Mouse (Mus musculus): ENCODE results near the gene Tmem119.

Gene Tmem119

DNA sequence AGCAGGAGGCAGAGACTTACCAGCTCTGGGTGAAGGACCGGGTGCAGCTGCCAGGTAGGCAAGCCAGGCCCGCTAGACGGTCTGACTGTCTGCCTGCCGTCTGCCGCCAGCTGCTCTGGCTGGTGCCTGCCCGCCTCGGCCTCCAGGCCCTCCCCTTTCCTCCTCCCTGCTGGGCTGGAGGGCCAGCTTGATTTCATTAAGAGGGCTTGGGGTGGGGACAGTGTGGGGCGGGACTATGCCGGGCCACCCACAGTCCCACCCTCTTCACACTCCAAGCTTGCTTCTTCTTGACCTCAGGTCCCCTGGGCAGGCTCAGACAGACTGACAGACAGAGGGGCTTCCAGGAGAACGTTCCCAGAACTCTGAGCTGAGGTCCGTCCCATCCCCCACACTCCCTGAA, at the start of gene Tmem119:
TSS of gene Tmem119 (minus strand) at position 237 of the 400 bp plus-strand sequence.
- no peak for DNase-seq (ENCODE audit: low read depth, low spot score)
- Histone ChIP-seq H3K36me3 (ENCODE audit: control insufficient read depth, insufficient read depth, low read length, poor library complexity, severe bottlenecking) (no peaks in the 10 kb centered on the region), H3K27me3 (ENCODE audit: control insufficient read depth, insufficient read depth, low read length, poor library complexity, severe bottlenecking) (no peaks in the 10 kb centered on the region; the same call in 1 of the 2 replicates)

DNA sequence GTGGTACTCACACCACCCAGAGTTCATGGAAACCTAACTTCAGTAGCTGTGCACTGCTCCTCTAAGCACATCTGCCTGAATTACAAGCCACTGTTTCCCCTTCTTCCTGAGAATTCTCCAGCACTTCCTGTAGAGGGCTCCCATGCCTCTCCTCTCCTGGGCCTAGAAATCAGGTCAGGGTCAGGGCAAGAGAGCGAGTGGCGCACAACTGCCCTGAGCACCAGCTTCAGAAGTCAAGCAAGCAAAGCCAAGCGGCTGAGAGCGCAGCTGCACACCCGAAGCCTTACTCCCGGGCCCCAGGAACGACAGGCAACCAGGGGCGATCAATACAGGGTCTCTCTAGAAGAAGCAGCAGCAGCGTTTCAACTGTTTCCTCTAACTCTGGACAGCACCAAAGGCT, 47.3 kb upstream of the Tmem119 start:
- H3K36me3 ChIP-seq (ENCODE audit: control insufficient read depth, insufficient read depth, low read length, poor library complexity, severe bottlenecking): peaks cover 1% of the 10 kb centered on the region
- no peak for DNase-seq (ENCODE audit: low read depth, low spot score)
- no peaks in the 10 kb centered on the region for H3K27me3 ChIP-seq (ENCODE audit: control insufficient read depth, insufficient read depth, low read length, poor library complexity, severe bottlenecking)

DNA sequence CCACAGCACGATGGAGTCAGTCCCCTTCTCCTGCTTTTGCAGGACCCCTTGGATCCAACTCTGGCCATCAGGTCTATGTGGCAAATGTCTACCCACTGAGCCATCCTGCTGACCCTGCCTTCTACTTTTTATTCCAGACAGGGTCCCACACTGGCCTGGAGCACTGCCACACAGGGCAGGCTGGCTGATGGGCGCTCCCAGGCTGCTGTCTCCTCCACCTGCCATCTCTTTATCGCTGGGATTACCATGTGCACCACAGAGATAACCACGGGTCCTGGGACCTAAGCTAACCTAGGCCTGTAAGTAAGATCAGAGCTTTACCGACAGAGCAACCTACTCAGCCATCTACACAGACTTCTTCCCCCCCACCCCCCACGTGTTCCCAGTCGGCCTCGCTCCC, 46.3 kb upstream of the Tmem119 start:
- DNase-seq (ENCODE audit: low read depth, low spot score): no peak

DNA sequence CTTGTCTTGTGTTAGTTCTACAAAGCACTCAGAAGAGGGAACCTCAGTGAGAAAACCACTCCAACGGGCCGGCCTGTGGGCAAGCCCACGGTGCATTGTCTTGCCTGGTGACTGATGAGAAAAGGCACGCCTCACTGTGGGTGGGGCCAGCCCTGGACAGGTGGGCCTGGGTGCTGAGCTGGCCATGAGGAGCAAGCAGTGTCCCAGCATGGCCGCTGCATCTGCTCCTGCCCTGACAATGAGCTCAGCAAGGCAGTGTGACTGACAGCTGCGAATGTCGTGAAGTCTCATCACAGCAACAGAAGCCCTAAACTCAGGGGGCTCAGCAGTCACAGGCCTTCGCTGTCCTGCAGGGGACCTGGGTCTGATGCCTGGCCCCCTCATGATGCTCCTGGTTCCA, 45.3 kb upstream of the Tmem119 start:
- H3K27me3 ChIP-seq (ENCODE audit: control insufficient read depth, insufficient read depth, low read length, poor library complexity, severe bottlenecking): no peaks in the 10 kb centered on the region
- no peak for DNase-seq (ENCODE audit: low read depth, low spot score)
- peaks cover 1% of the 10 kb centered on the region for H3K36me3 ChIP-seq (ENCODE audit: control insufficient read depth, insufficient read depth, low read length, poor library complexity, severe bottlenecking)

More for the DNA sequence above, 46.3 kb upstream of the Tmem119 start:
- Histone ChIP-seq H3K36me3 (ENCODE audit: control insufficient read depth, insufficient read depth, low read length, poor library complexity, severe bottlenecking) (peaks cover 1% of the 10 kb centered on the region), H3K27me3 (ENCODE audit: control insufficient read depth, insufficient read depth, low read length, poor library complexity, severe bottlenecking) (no peaks in the 10 kb centered on the region)

DNA sequence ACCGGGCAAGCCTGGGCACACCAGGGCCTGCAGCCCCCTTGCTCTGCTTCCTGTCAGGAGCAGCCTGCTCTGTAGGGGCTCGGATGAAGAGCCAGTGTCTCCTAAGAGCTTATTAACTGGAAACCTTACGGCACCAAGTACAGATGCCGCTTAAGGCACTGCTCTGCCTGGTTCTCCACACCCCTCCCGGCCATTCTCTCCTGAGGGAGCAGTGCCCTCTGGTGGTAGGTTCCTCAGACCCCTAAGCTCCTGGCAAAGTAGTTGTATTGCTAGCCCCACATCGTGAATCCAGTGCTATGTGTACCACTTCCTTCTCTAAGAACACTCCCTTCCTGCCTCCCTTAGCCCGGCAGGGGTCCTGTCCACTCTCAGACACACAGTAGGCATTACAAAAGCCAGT, 44.4 kb upstream of the Tmem119 start:
- peak; percentile 92 for DNase-seq (ENCODE audit: low read depth, low spot score)
- H3K36me3 ChIP-seq (ENCODE audit: control insufficient read depth, insufficient read depth, low read length, poor library complexity, severe bottlenecking): no peaks in the 10 kb centered on the region; the same call in 1 of the 2 replicates
- H3K27me3 ChIP-seq (ENCODE audit: control insufficient read depth, insufficient read depth, low read length, poor library complexity, severe bottlenecking): no peaks in the 10 kb centered on the region

DNA sequence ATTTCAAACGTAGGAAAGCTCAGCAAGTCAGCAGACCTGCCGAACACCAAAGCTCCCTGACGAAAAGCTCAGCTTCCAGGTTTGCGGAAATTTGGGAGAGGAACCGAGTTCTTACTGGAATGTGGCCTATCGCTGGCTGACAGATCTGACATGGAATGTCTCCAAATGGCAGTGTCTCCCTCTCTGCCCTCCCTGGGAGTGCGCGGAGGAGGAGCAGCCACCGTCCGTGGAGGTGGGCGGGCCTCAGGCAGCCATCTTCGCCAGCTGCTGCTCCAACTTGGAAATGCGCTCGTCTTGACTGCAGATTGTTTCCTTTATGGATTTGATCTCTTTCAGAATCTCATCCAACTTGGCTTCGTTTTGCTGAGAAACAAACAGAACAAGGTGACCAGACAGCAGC, 43.8 kb upstream of the Tmem119 start:
- Histone ChIP-seq H3K36me3 (ENCODE audit: control insufficient read depth, insufficient read depth, low read length, poor library complexity, severe bottlenecking) (no peaks in the 10 kb centered on the region; the same call in 1 of the 2 replicates), H3K27me3 (ENCODE audit: control insufficient read depth, insufficient read depth, low read length, poor library complexity, severe bottlenecking) (no peaks in the 10 kb centered on the region)
- no peak for DNase-seq (ENCODE audit: low read depth, low spot score)

DNA sequence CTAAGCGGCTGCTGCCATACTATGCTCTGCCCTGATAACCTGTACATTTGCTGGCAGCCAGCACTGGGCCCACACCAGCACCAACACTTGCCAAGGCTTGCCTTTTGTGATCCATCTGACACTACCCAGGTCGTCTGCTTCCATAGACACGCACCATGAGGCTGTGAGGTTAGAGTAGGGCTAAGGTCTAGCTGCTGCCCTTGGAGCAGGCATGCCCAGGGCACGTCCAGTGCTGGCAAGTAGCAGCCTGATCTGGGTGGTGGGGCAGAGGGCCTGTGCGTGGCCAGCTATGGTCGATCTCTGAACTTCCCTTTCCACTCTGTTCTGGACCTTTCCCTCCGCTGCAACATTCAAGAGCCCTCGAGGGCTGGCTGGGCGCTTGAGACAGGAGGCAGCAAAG, 42.6 kb upstream of the Tmem119 start:
- Histone ChIP-seq H3K36me3 (ENCODE audit: control insufficient read depth, insufficient read depth, low read length, poor library complexity, severe bottlenecking) (no peaks in the 10 kb centered on the region), H3K27me3 (ENCODE audit: control insufficient read depth, insufficient read depth, low read length, poor library complexity, severe bottlenecking) (no peaks in the 10 kb centered on the region)
- no peak for DNase-seq (ENCODE audit: low read depth, low spot score)

DNA sequence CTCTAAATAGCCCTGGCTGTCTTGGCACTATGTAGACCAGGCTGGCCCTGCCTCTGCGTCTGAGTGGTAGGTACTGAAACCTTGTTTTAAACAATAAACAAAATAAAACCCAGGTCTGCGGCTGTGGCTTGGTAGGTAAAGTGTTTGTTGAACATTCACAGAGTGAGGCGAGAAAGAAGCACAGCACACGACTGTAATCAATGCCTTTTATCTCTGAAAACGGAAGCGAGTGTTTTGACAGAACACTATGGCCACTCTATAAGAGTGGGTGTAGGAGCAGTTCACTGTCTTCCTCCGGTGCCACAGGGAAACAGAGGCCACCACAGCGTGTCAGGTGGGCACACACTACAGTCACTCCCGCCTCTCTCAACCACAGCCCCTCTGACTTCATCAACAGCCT, 41.9 kb upstream of the Tmem119 start:
- H3K27me3 ChIP-seq (ENCODE audit: control insufficient read depth, insufficient read depth, low read length, poor library complexity, severe bottlenecking): no peaks in the 10 kb centered on the region
- no peak for DNase-seq (ENCODE audit: low read depth, low spot score)
- no peaks in the 10 kb centered on the region for H3K36me3 ChIP-seq (ENCODE audit: control insufficient read depth, insufficient read depth, low read length, poor library complexity, severe bottlenecking)

DNA sequence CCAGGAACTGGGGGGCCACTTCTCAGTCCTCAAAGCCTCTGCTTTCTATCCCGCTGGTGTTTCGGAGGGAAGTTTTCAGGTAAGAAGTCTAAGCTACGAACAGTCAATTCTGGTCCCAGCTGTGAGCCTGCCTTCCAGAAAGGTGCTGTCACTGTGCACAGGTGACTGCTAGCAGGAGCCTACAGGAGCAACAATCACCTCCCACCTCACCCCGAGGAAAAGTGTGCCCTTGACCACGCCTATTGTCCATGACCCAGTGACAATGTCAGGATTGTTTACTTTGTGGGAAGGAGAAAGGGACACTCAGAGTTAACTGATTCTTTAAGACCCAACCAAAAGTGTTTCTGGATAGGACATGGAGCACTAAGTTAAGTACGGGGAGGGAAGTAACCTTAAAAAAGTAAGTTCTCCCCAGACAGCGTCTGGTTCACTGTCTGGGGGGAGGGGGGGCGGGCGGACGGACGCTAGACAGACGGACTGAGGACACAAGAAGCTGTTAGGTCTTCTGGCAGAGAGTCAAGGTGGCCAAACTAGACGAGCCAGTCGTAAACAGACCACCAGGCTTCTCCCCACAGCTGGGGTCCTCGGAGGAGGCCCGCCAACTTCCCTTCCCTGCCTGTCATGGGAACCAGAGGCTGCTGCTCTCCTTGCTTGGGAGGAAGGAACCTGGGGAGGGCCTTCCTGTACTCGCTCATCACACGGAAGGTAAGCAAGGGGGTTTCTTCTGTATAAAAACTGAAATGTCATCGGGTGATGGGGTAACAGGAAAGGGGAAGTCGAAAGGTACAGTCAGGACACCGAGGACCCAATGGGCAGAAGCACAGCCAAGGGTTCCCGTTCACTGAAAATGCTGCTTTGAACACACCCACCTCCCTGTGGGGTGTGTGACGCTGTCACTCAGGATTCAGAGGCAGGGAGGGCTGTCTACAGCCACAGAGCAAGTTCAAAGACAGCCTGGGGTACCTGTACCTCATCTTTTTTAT, 41.2 kb upstream of the Tmem119 start:
- Histone ChIP-seq H3K27me3 (ENCODE audit: control insufficient read depth, insufficient read depth, low read length, poor library complexity, severe bottlenecking) (no peaks in the 10 kb centered on the region), H3K36me3 (ENCODE audit: control insufficient read depth, insufficient read depth, low read length, poor library complexity, severe bottlenecking) (no peaks in the 10 kb centered on the region)
- DNase-seq (ENCODE audit: low read depth, low spot score): peak; percentile 78

DNA sequence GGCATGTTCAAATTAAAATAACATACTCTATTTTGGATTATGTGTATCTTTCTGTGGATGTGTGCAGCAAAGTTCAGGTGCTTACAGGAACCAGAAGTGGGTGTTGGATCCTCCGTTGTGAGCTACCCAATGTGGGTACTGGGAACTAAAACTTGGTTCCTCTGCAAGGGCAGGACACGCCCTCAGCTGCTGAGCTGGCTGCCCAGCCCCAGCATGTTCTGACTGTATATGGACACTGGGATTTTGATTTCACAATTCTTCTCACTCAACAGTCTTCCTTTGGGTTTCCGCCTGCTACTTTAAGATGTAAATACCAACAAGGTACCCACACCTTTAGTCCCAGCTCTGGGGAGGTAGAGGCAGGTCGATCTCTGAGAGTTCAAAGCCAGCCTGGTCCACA, 40.1 kb upstream of the Tmem119 start:
- Histone ChIP-seq H3K27me3 (ENCODE audit: control insufficient read depth, insufficient read depth, low read length, poor library complexity, severe bottlenecking) (no peaks in the 10 kb centered on the region), H3K36me3 (ENCODE audit: control insufficient read depth, insufficient read depth, low read length, poor library complexity, severe bottlenecking) (no peaks in the 10 kb centered on the region)
- DNase-seq (ENCODE audit: low read depth, low spot score): no peak

DNA sequence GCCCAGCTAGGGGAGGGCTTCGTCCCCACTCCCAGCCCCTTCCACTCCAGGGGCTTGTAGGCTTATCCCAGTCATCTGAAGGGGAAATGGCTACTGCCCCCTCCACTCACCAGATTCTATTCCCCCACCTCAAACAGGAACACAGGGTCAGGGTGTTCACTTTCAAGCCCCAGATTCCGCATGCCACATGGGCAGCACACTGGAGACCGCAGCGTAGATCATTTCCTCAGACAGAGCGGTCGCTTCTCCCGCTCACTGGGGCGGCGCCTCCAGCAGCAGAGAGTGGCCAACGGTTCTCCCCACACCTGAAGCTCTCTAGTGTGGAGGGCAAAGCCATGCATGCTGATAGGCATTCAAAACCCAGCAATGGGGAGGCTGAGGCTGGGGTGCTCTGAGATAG, 36.6 kb upstream of the Tmem119 start:
- Histone ChIP-seq H3K36me3 (ENCODE audit: control insufficient read depth, insufficient read depth, low read length, poor library complexity, severe bottlenecking) (no peaks in the 10 kb centered on the region), H3K27me3 (ENCODE audit: control insufficient read depth, insufficient read depth, low read length, poor library complexity, severe bottlenecking) (no peaks in the 10 kb centered on the region)
- DNase-seq (ENCODE audit: low read depth, low spot score): peak; percentile 49

DNA sequence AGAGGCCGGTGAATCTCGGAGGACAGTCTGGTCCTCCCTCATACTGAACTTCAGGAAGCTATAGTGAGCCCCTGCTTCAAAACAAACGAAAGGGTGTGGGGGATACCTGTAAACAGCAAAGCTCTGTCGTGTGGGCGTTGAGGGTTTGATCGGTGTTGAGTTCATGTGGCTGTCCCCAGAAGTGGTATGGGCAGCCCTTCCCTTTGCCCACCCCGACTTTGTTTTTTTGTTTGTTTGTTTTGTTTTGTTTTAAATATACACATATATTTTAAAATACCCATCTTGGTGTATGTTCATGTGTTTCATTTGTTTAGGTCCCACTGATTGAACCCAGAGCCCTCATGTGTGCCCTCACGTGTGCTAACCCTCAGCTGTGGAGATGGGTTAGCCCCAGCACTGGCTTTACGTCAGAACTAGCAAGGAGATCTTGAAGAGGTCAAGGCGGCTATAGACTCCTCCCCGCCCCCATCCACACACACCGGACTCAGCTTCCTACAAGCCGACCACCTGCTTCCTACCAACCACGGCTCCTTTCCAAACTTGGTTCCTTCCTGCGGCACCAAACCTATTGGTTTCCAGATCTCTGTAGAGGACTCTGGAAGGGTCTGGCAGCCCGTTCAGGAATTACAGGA, 33.1 kb upstream of the Tmem119 start:
- H3K27me3 ChIP-seq (ENCODE audit: control insufficient read depth, insufficient read depth, low read length, poor library complexity, severe bottlenecking): no peaks in the 10 kb centered on the region
- no peaks in the 10 kb centered on the region for H3K36me3 ChIP-seq (ENCODE audit: control insufficient read depth, insufficient read depth, low read length, poor library complexity, severe bottlenecking)
- DNase-seq (ENCODE audit: low read depth, low spot score): peak; percentile 61

DNA sequence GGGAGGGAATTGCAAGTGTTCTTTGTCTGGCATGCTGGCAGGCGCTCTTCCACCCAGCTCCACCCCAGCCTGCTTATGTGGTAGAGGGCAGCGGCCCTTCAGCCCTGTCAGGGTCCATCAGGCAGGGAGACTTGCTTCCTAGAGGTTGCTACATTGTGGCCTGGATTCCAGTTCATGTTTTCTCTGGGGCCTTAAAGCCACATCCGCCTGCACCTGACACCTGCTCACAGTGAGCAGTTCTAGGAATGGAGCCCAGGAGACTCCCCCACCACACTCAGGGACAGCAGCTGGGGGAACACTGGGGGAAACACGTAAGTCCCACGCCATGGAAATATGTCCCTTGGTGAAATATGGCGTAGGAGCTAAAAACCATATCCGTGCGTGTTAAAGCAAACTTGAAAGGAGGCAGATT, 32.2 kb upstream of the Tmem119 start, which contains the start of gene Selplg:
TSS of gene Selplg (minus strand) at position 155 of the 412 bp plus-strand sequence.
- no peaks in the 10 kb centered on the region for H3K36me3 ChIP-seq (ENCODE audit: control insufficient read depth, insufficient read depth, low read length, poor library complexity, severe bottlenecking)
- no peaks in the 10 kb centered on the region for H3K27me3 ChIP-seq (ENCODE audit: control insufficient read depth, insufficient read depth, low read length, poor library complexity, severe bottlenecking)
- peak; percentile 87 for DNase-seq (ENCODE audit: low read depth, low spot score)

DNA sequence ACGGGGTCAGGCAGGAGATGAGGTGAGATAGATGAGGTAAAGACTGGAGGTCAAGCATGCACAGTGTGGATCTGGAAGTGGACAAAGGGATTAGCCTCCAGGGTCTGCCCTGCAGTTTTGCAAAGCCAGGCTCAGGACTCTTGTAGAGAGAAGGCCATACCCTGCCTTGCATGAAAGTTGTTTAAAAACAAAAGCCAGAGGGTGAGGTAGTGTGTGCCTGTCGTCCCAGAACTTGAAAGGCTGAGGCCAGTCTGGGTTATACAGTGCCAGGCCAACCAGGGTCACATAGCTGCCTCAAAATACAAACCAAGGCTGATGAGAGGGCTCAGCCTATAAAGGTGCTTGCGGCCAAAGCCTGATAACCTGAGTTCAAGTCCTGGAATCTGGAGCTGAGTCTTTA, 31.4 kb upstream of the Tmem119 start:
- Histone ChIP-seq H3K27me3 (ENCODE audit: control insufficient read depth, insufficient read depth, low read length, poor library complexity, severe bottlenecking) (no peaks in the 10 kb centered on the region), H3K36me3 (ENCODE audit: control insufficient read depth, insufficient read depth, low read length, poor library complexity, severe bottlenecking) (no peaks in the 10 kb centered on the region)
- no peak for DNase-seq (ENCODE audit: low read depth, low spot score)

DNA sequence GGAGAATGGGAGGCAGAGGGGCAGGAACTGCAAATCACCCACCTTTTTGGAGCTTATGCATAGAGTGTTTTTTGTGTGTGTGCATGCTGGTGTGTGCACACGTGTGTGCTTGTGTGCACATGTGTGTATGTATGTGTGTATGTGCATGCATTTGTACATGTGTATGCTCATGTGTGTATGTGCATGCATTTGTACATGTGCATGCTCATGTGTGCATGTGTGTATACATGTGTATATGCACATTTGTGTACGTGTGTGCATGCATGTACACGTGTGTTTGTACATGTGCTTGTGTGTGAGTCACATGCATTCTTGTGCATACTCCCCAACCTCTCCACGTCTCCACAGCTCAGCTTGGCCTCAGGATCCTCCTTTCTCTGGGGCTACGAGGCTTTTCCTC, 30.5 kb upstream of the Tmem119 start:
- H3K36me3 ChIP-seq (ENCODE audit: control insufficient read depth, insufficient read depth, low read length, poor library complexity, severe bottlenecking): no peaks in the 10 kb centered on the region
- DNase-seq (ENCODE audit: low read depth, low spot score): peak; percentile 29
- H3K27me3 ChIP-seq (ENCODE audit: control insufficient read depth, insufficient read depth, low read length, poor library complexity, severe bottlenecking): no peaks in the 10 kb centered on the region
